Mouse (Mus musculus) stomach, postnatal 0 days (tissue): Measurements from ENCODE around the gene Sik3. TPM values are rescaled to one million over a fixed set of nuclear protein-coding genes. Genes with fewer than 3 reads are reported as not detected.

Experiments used
- ATAC-seq: fragments of 200-750 bp; cut with Nextera tagmentation; 2 replicates; pipeline ENCODE4 v1.8.0; 2017; ENCODE audit not compliant: low FRiP score, low TSS enrichment
- DNase-seq: peaks from one replicate; pipeline ENCODE4 v3.0.0-alpha.2; 2016; ENCODE audit warnings: low spot score
- H3K27ac ChIP-seq: fragments of 300-500 bp; sonication (generic); replicated peaks from 2 replicates; pipeline ENCODE4 v1.5.1; 2014; ENCODE audit warnings: mild to moderate bottlenecking, control low read depth
- H3K27me3 ChIP-seq: fragments of 300-500 bp; sonication (generic); 2 replicates; pipeline ENCODE4 v1.6.1; 2014; ENCODE audit warnings: low read length; ENCODE audit not compliant: control insufficient read depth, insufficient read depth
- H3K36me3 ChIP-seq: fragments of 300-500 bp; sonication (generic); 2 replicates; pipeline ENCODE4 v1.6.1; 2014; ENCODE audit warnings: low read length, mixed read lengths; ENCODE audit not compliant: control insufficient read depth, insufficient read depth
- H3K4me1 ChIP-seq: fragments of 300-500 bp; sonication (generic); replicated peaks from 2 replicates; pipeline ENCODE4 v1.6.1; 2014; ENCODE audit warnings: antibody characterized with exemption; ENCODE audit not compliant: control insufficient read depth, insufficient read depth
- H3K4me2 ChIP-seq: fragments of 300-500 bp; sonication (generic); replicated peaks from 2 replicates; pipeline ENCODE4 v1.6.1; 2014; ENCODE audit warnings: low read depth, mild to moderate bottlenecking, control low read depth, moderate library complexity
- H3K4me3 ChIP-seq: fragments of 300-500 bp; sonication (generic); 2 replicates; pipeline ENCODE4 v1.5.1; 2014; ENCODE audit warnings: low read depth, low read length, control low read depth
- H3K9ac ChIP-seq: fragments of 300-500 bp; sonication (generic); 2 replicates; pipeline ENCODE4 v1.6.1; 2014; ENCODE audit warnings: mild to moderate bottlenecking, low read length, control low read depth, mixed read lengths
- H3K9me3 ChIP-seq: fragments of 300-500 bp; sonication (generic); 2 replicates; pipeline ENCODE4 v1.6.1; 2016; ENCODE audit warnings: low read length; ENCODE audit not compliant: control insufficient read depth
- CTCF ChIP-seq: IDR thresholded peaks from 2 replicates; pipeline ENCODE4 v1.5.1; 2016; ENCODE audit warnings: antibody characterized with exemption, low read depth, mild to moderate bottlenecking, moderate library complexity
- EP300 ChIP-seq: optimal IDR thresholded peaks from 2 replicates; pipeline ENCODE3; 2016; ENCODE audit warnings: antibody characterized with exemption
- WGBS: fragments of 180-500 bp; shearing (Covaris S2); extraction: QIAGEN DNeasy Blood & Tissue Kit; methylation state at CpG from one replicate; pipeline ENCODE4 v1.1.7; 2014; 5-methylcytosine and 5-hydroxymethylcytosine counted together
- polyA plus RNA-seq: library from polyadenylated mRNA; unstranded; fragments of >200 nt; fragmentation: Nextera tagmentation; extraction: Ambion mirVana; gene quantifications from 2 replicates; pipeline ENCODE4 v1.2.1, GENCODE M21; 2015

Sik3 gene
- polyA plus RNA-seq, 1 experiment from 2014 or later = 6.8 TPM

GRCm38 (mm10) chr9:46224101-46224500 is 211.5 kb downstream of the Sik3 start:
- H3K4me3 ChIP-seq = no peak overlapping the region
- DNase-seq = no peak
- no peak for ATAC-seq

GRCm38 (mm10) chr9:46224945-46225660 is 212.5 kb downstream of the Sik3 start:
- no peak for DNase-seq
- no peak overlapping the region for H3K9ac ChIP-seq
- peaks cover 4% of the 10 kb centered on the region for H3K36me3 ChIP-seq
- no peaks in the 10 kb centered on the region for H3K27me3 ChIP-seq
- 0 out of 2 replicates have a peak, but pooled peaks cover 2% of the 10 kb centered on the region for H3K4me1 ChIP-seq
- no peak overlapping the region for H3K27ac ChIP-seq
- H3K9me3 ChIP-seq = no peaks in the 10 kb centered on the region
- no peak overlapping the region for H3K4me3 ChIP-seq
- no peak overlapping the region for H3K4me2 ChIP-seq
- TF ChIP-seq EP300 (no peak), CTCF (no peak)
- ATAC-seq = no peak
- WGBS = 58% methylated on average over 5 of the region's 5 CpGs

More at GRCm38 (mm10) chr9:46224101-46224500, 211.5 kb downstream of the Sik3 start:
- Histone ChIP-seq H3K9ac (no peak overlapping the region), H3K4me2 (no peak overlapping the region), H3K36me3 (peaks cover 4% of the 10 kb centered on the region), H3K27me3 (no peaks in the 10 kb centered on the region), H3K27ac (no peak overlapping the region), H3K4me1 (no peaks in the 10 kb centered on the region), H3K9me3 (no peaks in the 10 kb centered on the region)
- TF ChIP-seq CTCF = no peak
- WGBS = 66% methylated on average over 3 of the region's 3 CpGs

GRCm38 (mm10) chr9:46227064-46227614 is 214.5 kb downstream of the Sik3 start:
- 0 out of 2 replicates have a peak, but pooled peaks cover 2% of the 10 kb centered on the region for H3K4me1 ChIP-seq
- no peak overlapping the region for H3K27ac ChIP-seq
- no peak for DNase-seq
- H3K9me3 ChIP-seq = no peaks in the 10 kb centered on the region
- H3K36me3 ChIP-seq = no peaks in the 10 kb centered on the region
- H3K4me2 ChIP-seq = no peak overlapping the region
- no peak overlapping the region for H3K4me3 ChIP-seq
- TF ChIP-seq EP300 (no peak), CTCF (no peak)
- no peaks in the 10 kb centered on the region for H3K27me3 ChIP-seq
- WGBS = 79% methylated on average over 3 of the region's 3 CpGs
- H3K9ac ChIP-seq = no peak overlapping the region
- ATAC-seq = no peak

GRCm38 (mm10) chr9:46228491-46228890 is 215.9 kb downstream of the Sik3 start, which contains the start of gene Apoa1:
Gene Apoa1, plus strand, starts transcription at chr9:46228580.
- Histone ChIP-seq H3K27ac (no peak within 1 kb of the TSS), H3K4me2 (no peak within 1 kb of the TSS), H3K4me3 (no peak within 1 kb of the TSS), H3K4me1 (0 out of 2 replicates have a peak, but pooled peaks cover 2% of the 10 kb centered on the region), H3K9ac (no peak within 1 kb of the TSS), H3K9me3 (no peaks in the 10 kb centered on the region), H3K27me3 (no peaks in the 10 kb centered on the region), H3K36me3 (no peaks in the 10 kb centered on the region)
- ATAC-seq (no peak), DNase-seq (no peak)
- 48% methylated on average over 9 of the region's 9 CpGs for WGBS
- no peak for TF ChIP-seq CTCF
- TF ChIP-seq EP300 = no peak

- H3K27me3 ChIP-seq = no peaks in the 10 kb centered on the region
- H3K36me3 ChIP-seq = no peaks in the 10 kb centered on the region
- H3K9me3 ChIP-seq = no peaks in the 10 kb centered on the region
- DNase-seq (peak; percentile 91), ATAC-seq (peak; percentile 87)
- 15% methylated on average over 37 of the region's 37 CpGs for WGBS
- H3K27ac ChIP-seq = no peak overlapping the region
- peak overlapping the region; percentile 38; the same call in 1 of the 2 replicates for H3K9ac ChIP-seq
- 0 out of 2 replicates have a peak, but pooled peaks cover 2% of the 10 kb centered on the region for H3K4me1 ChIP-seq
- TF ChIP-seq EP300 = no peak
- peak; percentile 92 for TF ChIP-seq CTCF
- peak overlapping the region; percentile 58 for H3K4me2 ChIP-seq
- H3K4me3 ChIP-seq = peak overlapping the region; percentile 26; the same call in 1 of the 2 replicates
Observed at GRCm38 (mm10) chr9:46229573-46230449, 217.2 kb downstream of the Sik3 start.
